Mouse (Mus musculus): ENCODE measurements around the gene Pfkp.

DNA sequence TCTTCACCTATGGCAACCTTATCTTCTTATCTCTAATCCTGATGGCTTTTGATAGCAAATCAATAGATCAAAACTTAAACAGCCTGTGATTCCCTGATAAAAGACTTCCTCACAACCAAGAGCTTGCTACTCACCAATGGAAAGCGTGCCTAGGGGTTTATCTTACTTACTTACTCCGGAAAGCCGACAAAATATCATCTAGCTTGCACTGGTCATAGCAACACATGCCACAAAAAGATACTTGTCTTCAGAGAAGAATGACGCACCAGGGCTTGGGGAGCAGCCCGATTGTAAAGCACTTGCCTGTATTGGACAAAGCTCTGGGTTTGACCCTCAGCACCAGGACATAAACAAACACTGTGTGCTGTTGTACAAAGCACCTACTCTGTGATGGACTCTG is 4.6 kb downstream of the Pfkp start:
- TF ChIP-seq TAL1 (IDR thresholded peaks at IDR 0.05; ENCODE audit: low read length), result no peak
- no peak for TF ChIP-seq GATA1 (IDR thresholded peaks at IDR 0.05; ENCODE audit: low read length)

Measured in erythroblast, embryonic 14.5 days (primary cell).